18 mouse cellular contexts compared by ENCODE assay signal in genomic region chr16:9362116-9362515, GRCm38 (mm10).
DNase-seq lines count a peak whose midpoint lies in the region; ATAC-seq lines count a peak whose summit lies in the region.
"Had no signal": no experiment of that assay in that cellular context is flagged by ENCODE, and none has a peak within 500 bp of the region (broad histone marks: within the 10 kb centered on the region; RNA-seq: fewer than 3 reads in every experiment).

No protein-coding gene starts in this region.

- no peak for DNase-seq in forebrain, embryonic 10.5 days (ENCODE audit: extremely low spot score, low spot score)
- no peak for DNase-seq in forebrain, embryonic 14.5 days (ENCODE audit: low spot score)
- DNase-seq in kidney, postnatal 10 days, result peak; percentile 12
- peak; percentile 7 to 8 for DNase-seq in right cerebral cortex, adult 2 months (ENCODE audit: low spot score in 2 of 2)
- no peak for DNase-seq in right cerebral cortex, postnatal 14 days
- DNase-seq in cerebellum, postnatal 4 days (ENCODE audit: low spot score in 2 of 2), result no peak
- DNase-seq: adrenal gland, postnatal 10 days; cerebellum, adult 18-20 months; cerebellum, postnatal 36 days; kidney, adult 18-20 months; liver, embryonic 13.5 days; thymus, postnatal 36 days had no signal

- H3K4me1 ChIP-seq in forebrain, embryonic 10.5 days, result no peaks in the 10 kb centered on the region; the same call in 1 of the 2 replicates
- no peaks in the 10 kb centered on the region for H3K4me1 ChIP-seq in forebrain, embryonic 14.5 days (ENCODE audit: control insufficient read depth, insufficient read depth, low read length)
- no peaks in the 10 kb centered on the region for H3K4me1 ChIP-seq in kidney, embryonic 15.5 days
- H3K4me1 ChIP-seq: liver, embryonic 13.5 days; lung, embryonic 15.5 days; midbrain, embryonic 13.5 days; neural tube, embryonic 15.5 days had no signal

- H3K4me2 ChIP-seq in forebrain, embryonic 14.5 days (ENCODE audit: low read length), result no peak overlapping the region
- H3K4me2 ChIP-seq in kidney, embryonic 15.5 days, result no peak overlapping the region
- H3K4me2 ChIP-seq: liver, embryonic 13.5 days; lung, embryonic 15.5 days; midbrain, embryonic 13.5 days; neural tube, embryonic 15.5 days had no signal

- H3K36me3 ChIP-seq in forebrain, embryonic 10.5 days (replicated peaks), result no peaks in the 10 kb centered on the region
- H3K36me3 ChIP-seq in forebrain, embryonic 14.5 days (ENCODE audit: control insufficient read depth, insufficient read depth, low read length), result no peaks in the 10 kb centered on the region
- H3K36me3 ChIP-seq in kidney, embryonic 15.5 days, result no peaks in the 10 kb centered on the region
- H3K36me3 ChIP-seq: liver, embryonic 13.5 days; lung, embryonic 15.5 days; midbrain, embryonic 13.5 days; neural tube, embryonic 15.5 days had no signal

- H3K9me3 ChIP-seq in forebrain, embryonic 10.5 days, result no peaks in the 10 kb centered on the region
- no peaks in the 10 kb centered on the region for H3K9me3 ChIP-seq in forebrain, embryonic 14.5 days (replicated peaks; ENCODE audit: control insufficient read depth, low read length)
- no peaks in the 10 kb centered on the region for H3K9me3 ChIP-seq in kidney, embryonic 15.5 days (replicated peaks)
- H3K9me3 ChIP-seq: liver, embryonic 13.5 days; lung, embryonic 15.5 days; midbrain, embryonic 13.5 days; neural tube, embryonic 15.5 days had no signal

- WGBS in forebrain, embryonic 10.5 days, result 66% methylated on average over 11 of the region's 11 CpGs
- 62% methylated on average over 11 of the region's 11 CpGs for WGBS in forebrain, embryonic 14.5 days
- WGBS in kidney, embryonic 15.5 days, result 25% methylated on average over 11 of the region's 11 CpGs

- no peak overlapping the region for H3K4me3 ChIP-seq in forebrain, embryonic 10.5 days
- H3K4me3 ChIP-seq in forebrain, embryonic 14.5 days (ENCODE audit: low read depth, low read length), result no peak overlapping the region
- no peak overlapping the region for H3K4me3 ChIP-seq in kidney, embryonic 15.5 days (replicated peaks)
- H3K4me3 ChIP-seq: liver, embryonic 13.5 days; lung, embryonic 15.5 days; midbrain, embryonic 13.5 days; myocyte; neural tube, embryonic 15.5 days had no signal

- H3K27me3 ChIP-seq in forebrain, embryonic 10.5 days (ENCODE audit: poor library complexity, severe bottlenecking), result no peaks in the 10 kb centered on the region
- no peaks in the 10 kb centered on the region for H3K27me3 ChIP-seq in forebrain, embryonic 14.5 days (replicated peaks; ENCODE audit: control insufficient read depth, insufficient read depth, low read length)
- 0 out of 2 replicates have a peak, but pooled peaks cover 4% of the 10 kb centered on the region for H3K27me3 ChIP-seq in kidney, embryonic 15.5 days
- H3K27me3 ChIP-seq: CH12.LX; liver, embryonic 13.5 days; lung, embryonic 15.5 days; midbrain, embryonic 13.5 days; neural tube, embryonic 15.5 days had no signal

- ATAC-seq in forebrain, embryonic 14.5 days, result no peak
- ATAC-seq in kidney, embryonic 15.5 days (replicated peaks; ENCODE audit: low FRiP score), result no peak
- ATAC-seq: midbrain, embryonic 13.5 days had no signal

- H3K9ac ChIP-seq in forebrain, embryonic 14.5 days (ENCODE audit: low read length), result no peak overlapping the region
- no peak overlapping the region for H3K9ac ChIP-seq in kidney, embryonic 15.5 days
- H3K9ac ChIP-seq: liver, embryonic 13.5 days; lung, embryonic 15.5 days; midbrain, embryonic 13.5 days; neural tube, embryonic 15.5 days had no signal

- H3K27ac ChIP-seq in forebrain, embryonic 10.5 days, result 0 out of 2 replicates have a peak overlapping the region, but pooled peaks have one; percentile 11
- no peak overlapping the region for H3K27ac ChIP-seq in forebrain, embryonic 14.5 days (ENCODE audit: low read depth, low read length)
- no peak overlapping the region for H3K27ac ChIP-seq in kidney, embryonic 15.5 days
- H3K27ac ChIP-seq: liver, embryonic 13.5 days; lung, embryonic 15.5 days; midbrain, embryonic 13.5 days; neural tube, embryonic 15.5 days had no signal

Comparison
In these comparisons a context has a peak if more than half of its experiments do, and no peak if none do; other contexts are left out.
1. DNase-seq: peak in kidney, postnatal 10 days (single experiment) and right cerebral cortex, adult 2 months (2 of 2); none in forebrain, embryonic 10.5 days (single experiment), forebrain, embryonic 14.5 days (single experiment), right cerebral cortex, postnatal 14 days (single experiment) and cerebellum, postnatal 4 days (0 of 2).